Mouse (Mus musculus): ENCODE measurements around the gene Smcr8.

- TF ChIP-seq POLR2A (IDR thresholded peaks at IDR 0.05; ENCODE audit: borderline replicate concordance, low read depth, low read length) (no peak), CTCF (IDR thresholded peaks at IDR 0.05; ENCODE audit: low read depth, low read length) (no peak)
Observed at GRCm38 (mm10) chr11:60735191-60735590, 42.1 kb upstream of the Smcr8 start.
